Mouse (Mus musculus) stomach, embryonic 15.5 days (tissue): ENCODE data around the gene Gnai2. TPM values are rescaled to one million over a fixed set of nuclear protein-coding genes. Genes with fewer than 3 reads are reported as not detected.

Experiments used
- ATAC-seq: fragments of 200-750 bp; cut with Nextera tagmentation; 2 replicates; pipeline ENCODE4 v1.8.0; 2017; ENCODE audit warnings: low read depth, moderate number of reproducible peaks, moderate TSS enrichment; ENCODE audit not compliant: insufficient read depth, low FRiP score
- H3K27ac ChIP-seq: fragments of 300-500 bp; sonication (generic); 2 replicates; pipeline ENCODE4 v1.5.1; 2015; ENCODE audit warnings: mild to moderate bottlenecking, inconsistent platforms
- H3K27me3 ChIP-seq: fragments of 300-500 bp; sonication (generic); replicated peaks from 2 replicates; pipeline ENCODE4 v1.6.1; 2015; ENCODE audit warnings: inconsistent platforms
- H3K36me3 ChIP-seq: fragments of 300-500 bp; sonication (generic); 2 replicates; pipeline ENCODE4 v1.6.1; 2015; ENCODE audit warnings: inconsistent platforms
- H3K4me1 ChIP-seq: fragments of 300-500 bp; sonication (generic); 2 replicates; pipeline ENCODE4 v1.6.1; 2015; ENCODE audit warnings: inconsistent platforms
- H3K4me2 ChIP-seq: fragments of 300-500 bp; sonication (generic); 2 replicates; pipeline ENCODE4 v1.6.1; 2015; ENCODE audit warnings: mild to moderate bottlenecking, inconsistent platforms
- H3K4me3 ChIP-seq: fragments of 300-500 bp; sonication (generic); replicated peaks from 2 replicates; pipeline ENCODE4 v1.5.1; 2015; ENCODE audit warnings: inconsistent platforms
- H3K9ac ChIP-seq: fragments of 300-500 bp; sonication (generic); 2 replicates; pipeline ENCODE4 v1.6.1; 2015; ENCODE audit warnings: inconsistent platforms
- H3K9me3 ChIP-seq: fragments of 300-500 bp; sonication (generic); 2 replicates; pipeline ENCODE4 v1.6.1; 2016; ENCODE audit warnings: inconsistent platforms
- WGBS: fragments of 180-500 bp; shearing (Covaris S2); methylation state at CpG from one replicate; pipeline ENCODE4 v1.1.7; 2015; 5-methylcytosine and 5-hydroxymethylcytosine counted together
- polyA plus RNA-seq: library from polyadenylated mRNA; unstranded; fragments of >200 nt; fragmentation: Nextera tagmentation; extraction: Ambion mirVana; gene quantifications from 2 replicates; pipeline ENCODE4 v1.2.1, GENCODE M21; 2015

The Gnai2 gene
- polyA plus RNA-seq, 1 experiment from 2014 or later, result 371 TPM

- peaks cover 7% of the 10 kb centered on the region; the same call in 1 of the 2 replicates for H3K4me1 ChIP-seq
- H3K27ac ChIP-seq, result no peak overlapping the region
- H3K27me3 ChIP-seq, result no peaks in the 10 kb centered on the region
- ATAC-seq, result no peak
- 72% methylated on average over 4 of the region's 4 CpGs for WGBS
- no peaks in the 10 kb centered on the region for H3K9me3 ChIP-seq
- no peaks in the 10 kb centered on the region for H3K36me3 ChIP-seq
- no peak overlapping the region for H3K9ac ChIP-seq
- H3K4me3 ChIP-seq, result no peak overlapping the region
- no peak overlapping the region for H3K4me2 ChIP-seq
Observed at GRCm38 (mm10) chr9:107654585-107654984, 19.4 kb upstream of the Gnai2 start.

- H3K27me3 ChIP-seq, result no peaks in the 10 kb centered on the region
- no peak overlapping the region for H3K9ac ChIP-seq
Observed at GRCm38 (mm10) chr9:107653474-107653873, 18.3 kb upstream of the Gnai2 start.

GRCm38 (mm10) chr9:107650708-107651481 lies 15.7 kb upstream of the Gnai2 start:
- Histone ChIP-seq H3K27ac (no peak overlapping the region), H3K4me2 (no peak overlapping the region), H3K4me1 (peaks cover 7% of the 10 kb centered on the region; the same call in 1 of the 2 replicates), H3K9ac (no peak overlapping the region), H3K9me3 (no peaks in the 10 kb centered on the region), H3K36me3 (no peaks in the 10 kb centered on the region), H3K27me3 (no peaks in the 10 kb centered on the region), H3K4me3 (no peak overlapping the region)
- WGBS, result 31% methylated on average over 12 of the region's 12 CpGs
- 0 out of 2 replicates have a peak, but pooled peaks have one; percentile 15 for ATAC-seq

More at GRCm38 (mm10) chr9:107653474-107653873, 18.3 kb upstream of the Gnai2 start:
- H3K4me3 ChIP-seq, result no peak overlapping the region
- 74% methylated on average over 2 of the region's 2 CpGs for WGBS
- H3K27ac ChIP-seq, result no peak overlapping the region
- ATAC-seq, result no peak
- H3K4me1 ChIP-seq, result peaks cover 7% of the 10 kb centered on the region; the same call in 1 of the 2 replicates
- no peaks in the 10 kb centered on the region for H3K9me3 ChIP-seq
- no peak overlapping the region for H3K4me2 ChIP-seq
- H3K36me3 ChIP-seq, result no peaks in the 10 kb centered on the region

GRCm38 (mm10) chr9:107650225-107650624 lies 15.1 kb upstream of the Gnai2 start:
- no peak overlapping the region for H3K9ac ChIP-seq
- H3K9me3 ChIP-seq, result no peaks in the 10 kb centered on the region
- H3K4me2 ChIP-seq, result no peak overlapping the region
- no peaks in the 10 kb centered on the region for H3K36me3 ChIP-seq
- H3K27me3 ChIP-seq, result no peaks in the 10 kb centered on the region
- H3K4me1 ChIP-seq, result peaks cover 9% of the 10 kb centered on the region; the same call in 1 of the 2 replicates
- no peak overlapping the region for H3K4me3 ChIP-seq
- 69% methylated on average over 7 of the region's 7 CpGs for whole genome bisulfite sequencing
- H3K27ac ChIP-seq, result no peak overlapping the region
- ATAC-seq, result no peak

GRCm38 (mm10) chr9:107648767-107649166 lies 13.6 kb upstream of the Gnai2 start:
- Histone ChIP-seq H3K9ac (no peak overlapping the region), H3K4me3 (no peak overlapping the region), H3K9me3 (no peaks in the 10 kb centered on the region), H3K4me1 (peaks cover 15% of the 10 kb centered on the region; the same call in 1 of the 2 replicates), H3K36me3 (no peaks in the 10 kb centered on the region), H3K4me2 (no peak overlapping the region), H3K27ac (no peak overlapping the region), H3K27me3 (no peaks in the 10 kb centered on the region)
- WGBS, result 55% methylated on average over 3 of the region's 3 CpGs
- ATAC-seq, result no peak

- no peak overlapping the region for H3K9ac ChIP-seq
- 79% methylated on average over 6 of the region's 6 CpGs for WGBS
- no peak overlapping the region for H3K27ac ChIP-seq
- no peaks in the 10 kb centered on the region for H3K27me3 ChIP-seq
- H3K9me3 ChIP-seq, result no peaks in the 10 kb centered on the region
- no peaks in the 10 kb centered on the region for H3K36me3 ChIP-seq
- H3K4me1 ChIP-seq, result peaks cover 15% of the 10 kb centered on the region; the same call in 1 of the 2 replicates
- ATAC-seq, result no peak
- H3K4me2 ChIP-seq, result no peak overlapping the region
- H3K4me3 ChIP-seq, result no peak overlapping the region
Observed at GRCm38 (mm10) chr9:107646975-107647374, 11.8 kb upstream of the Gnai2 start.

- Histone ChIP-seq H3K27ac (no peak overlapping the region), H3K27me3 (no peaks in the 10 kb centered on the region), H3K9ac (no peak overlapping the region), H3K4me1 (peaks cover 9% of the 10 kb centered on the region; the same call in 1 of the 2 replicates), H3K4me3 (no peak overlapping the region), H3K36me3 (no peaks in the 10 kb centered on the region), H3K4me2 (no peak overlapping the region), H3K9me3 (no peaks in the 10 kb centered on the region)
- 16% methylated on average over 5 of the region's 5 CpGs for WGBS
- peak; percentile 4; the same call in 1 of the 2 replicates for ATAC-seq
Observed at GRCm38 (mm10) chr9:107645577-107645976, 10.4 kb upstream of the Gnai2 start.

GRCm38 (mm10) chr9:107645153-107645510 lies 10.0 kb upstream of the Gnai2 start:
- no peaks in the 10 kb centered on the region for H3K9me3 ChIP-seq
- H3K27me3 ChIP-seq, result no peaks in the 10 kb centered on the region
- peak overlapping the region; percentile 52 for H3K4me2 ChIP-seq
- 0 out of 2 replicates have a peak overlapping the region, but pooled peaks have one; percentile 45 for H3K9ac ChIP-seq
- no peak overlapping the region; the same call in 1 of the 2 replicates for H3K27ac ChIP-seq
- H3K36me3 ChIP-seq, result no peaks in the 10 kb centered on the region
- peaks cover 8% of the 10 kb centered on the region; the same call in 1 of the 2 replicates for H3K4me1 ChIP-seq
- WGBS, result 42% methylated on average over 7 of the region's 7 CpGs
- 0 out of 2 replicates have a peak, but pooled peaks have one; percentile 3 for ATAC-seq
- H3K4me3 ChIP-seq, result no peak overlapping the region

GRCm38 (mm10) chr9:107644495-107645152 lies 9.5 kb upstream of the Gnai2 start:
- Histone ChIP-seq H3K9ac (peak overlapping the region; percentile 45), H3K4me3 (peak overlapping the region; percentile 32), H3K9me3 (no peaks in the 10 kb centered on the region), H3K4me1 (peaks cover 8% of the 10 kb centered on the region; the same call in 1 of the 2 replicates), H3K27ac (no peak overlapping the region; the same call in 1 of the 2 replicates), H3K27me3 (no peaks in the 10 kb centered on the region), H3K4me2 (peak overlapping the region; percentile 52), H3K36me3 (no peaks in the 10 kb centered on the region)
- WGBS, result 4% methylated on average over 35 of the region's 35 CpGs
- peak; percentile 79 for ATAC-seq

- no peak overlapping the region for H3K27ac ChIP-seq
- no peaks in the 10 kb centered on the region for H3K36me3 ChIP-seq
- no peak overlapping the region for H3K4me2 ChIP-seq
- H3K9me3 ChIP-seq, result no peaks in the 10 kb centered on the region
- H3K9ac ChIP-seq, result no peak overlapping the region
- no peak for ATAC-seq
- peaks cover 8% of the 10 kb centered on the region; the same call in 1 of the 2 replicates for H3K4me1 ChIP-seq
- no peak overlapping the region for H3K4me3 ChIP-seq
- WGBS, result 86% methylated on average over 13 of the region's 13 CpGs
- H3K27me3 ChIP-seq, result no peaks in the 10 kb centered on the region
Observed at GRCm38 (mm10) chr9:107643544-107644214, 8.5 kb upstream of the Gnai2 start.

GRCm38 (mm10) chr9:107641666-107642065 lies 6.5 kb upstream of the Gnai2 start:
- Histone ChIP-seq H3K9me3 (no peaks in the 10 kb centered on the region), H3K4me1 (peaks cover 8% of the 10 kb centered on the region; the same call in 1 of the 2 replicates), H3K9ac (no peak overlapping the region), H3K36me3 (no peaks in the 10 kb centered on the region), H3K4me2 (no peak overlapping the region), H3K4me3 (no peak overlapping the region), H3K27ac (no peak overlapping the region), H3K27me3 (no peaks in the 10 kb centered on the region)
- ATAC-seq, result no peak
- 64% methylated on average over 8 of the region's 8 CpGs for WGBS
